Mouse (Mus musculus) ovary, postnatal 10 days (tissue): ENCODE results near the gene Rbbp5.

Source experiments
- DNase-seq: peaks from one replicate; pipeline ENCODE4 v3.0.0; 2022; ENCODE audit warnings: low spot score

Rbbp5 gene

DNA sequence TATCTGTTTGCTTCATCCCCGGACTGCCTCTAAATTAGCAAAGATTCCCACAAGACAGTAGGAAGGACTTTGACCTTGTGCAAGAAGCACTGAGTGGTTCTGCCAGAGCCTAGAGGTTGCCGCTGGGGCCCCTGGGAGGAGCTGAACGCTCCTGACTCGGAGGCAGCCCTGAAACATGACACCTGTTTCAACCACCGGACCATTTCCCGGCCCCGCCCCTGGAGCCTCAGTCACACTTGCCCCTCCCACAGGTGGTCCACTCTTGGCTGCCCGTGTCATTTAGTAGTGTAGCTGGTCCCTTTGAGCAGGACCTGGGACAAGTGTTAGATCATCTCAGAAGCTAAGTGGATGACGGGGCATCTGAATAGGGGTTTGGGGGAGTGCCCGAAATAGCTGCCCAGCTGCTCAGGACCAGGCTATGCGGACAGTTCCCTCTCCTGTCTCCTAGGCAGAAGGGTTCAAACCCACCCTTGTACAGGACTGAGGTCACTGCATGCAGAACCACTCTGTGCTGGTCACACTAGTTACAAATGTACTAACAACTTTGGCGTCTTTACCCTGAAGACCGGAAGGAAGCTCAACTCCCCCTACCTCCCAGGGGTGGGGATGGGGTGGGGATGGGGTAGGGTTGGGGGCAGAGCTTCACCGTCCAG is 64.1 kb downstream of the Rbbp5 start:
- DNase-seq: no peak

GRCm38 (mm10) chr1:132541824-132542599 is 64.8 kb downstream of the Rbbp5 start:
- DNase-seq: no peak

DNA sequence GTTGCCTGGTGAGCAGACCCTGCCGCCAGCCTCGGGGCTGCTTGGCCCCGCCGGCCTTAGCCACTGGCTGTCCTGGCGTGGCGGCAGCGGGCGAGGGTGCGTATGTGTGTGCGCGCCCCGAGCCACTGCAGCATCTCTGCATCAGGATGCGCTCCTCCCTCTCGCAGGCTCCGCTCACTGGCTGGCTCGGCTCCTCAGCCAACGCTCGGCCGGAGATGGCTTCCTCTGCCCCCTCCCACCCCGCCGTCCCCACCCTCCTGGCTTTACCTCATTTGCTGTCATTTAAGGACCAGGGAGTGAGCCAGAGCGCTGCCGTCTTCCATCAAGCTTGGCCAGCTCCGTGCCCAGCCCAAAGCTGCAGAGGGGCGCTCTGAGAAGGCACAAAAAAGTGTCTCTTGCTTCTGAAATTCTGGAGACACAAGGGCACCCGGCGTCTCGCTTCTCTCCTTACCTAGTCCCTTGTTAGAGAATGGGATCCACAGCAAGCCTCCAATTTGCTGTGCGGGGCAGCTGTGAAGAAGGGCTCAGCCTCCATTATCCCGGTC is 65.7 kb downstream of the Rbbp5 start, which contains the start of gene Cntn2:
Cntn2 (minus strand) TSS at position 495 of the 545 bp plus-strand sequence.
- DNase-seq: no peak

DNA sequence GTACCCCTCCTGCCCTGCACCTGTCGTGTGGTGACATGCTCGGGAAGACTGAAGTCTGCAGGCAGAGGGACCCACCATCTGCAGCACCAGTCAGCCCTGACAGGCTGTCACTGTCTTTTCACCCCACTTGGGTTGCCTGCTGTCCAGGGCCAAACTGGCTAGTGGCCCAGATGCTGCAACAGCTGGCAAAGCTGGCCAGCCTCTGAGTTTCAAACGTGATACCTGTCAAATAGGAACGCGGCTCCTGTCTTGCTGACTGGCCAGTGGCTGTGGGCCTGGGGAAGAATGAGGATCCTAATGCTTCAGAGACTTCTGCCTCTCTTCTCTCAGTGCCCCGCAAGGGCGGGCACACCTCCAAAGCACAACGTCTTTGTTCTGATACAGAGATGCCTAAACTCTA is 66.6 kb downstream of the Rbbp5 start:
- DNase-seq: no peak
